Mouse (Mus musculus) thymus, postnatal 36 days (tissue): ENCODE data around the gene Alcam.
A peak's percentile ranks its signal among the peaks of the same experiment; 100 is the strongest.

Experiments
- DNase-seq, 2 experiments: peaks; one replicate each; pipeline ENCODE4 v3.0.0; 2022; ENCODE audit warnings: mixed read lengths in 2 of 2

Gene Alcam

DNA sequence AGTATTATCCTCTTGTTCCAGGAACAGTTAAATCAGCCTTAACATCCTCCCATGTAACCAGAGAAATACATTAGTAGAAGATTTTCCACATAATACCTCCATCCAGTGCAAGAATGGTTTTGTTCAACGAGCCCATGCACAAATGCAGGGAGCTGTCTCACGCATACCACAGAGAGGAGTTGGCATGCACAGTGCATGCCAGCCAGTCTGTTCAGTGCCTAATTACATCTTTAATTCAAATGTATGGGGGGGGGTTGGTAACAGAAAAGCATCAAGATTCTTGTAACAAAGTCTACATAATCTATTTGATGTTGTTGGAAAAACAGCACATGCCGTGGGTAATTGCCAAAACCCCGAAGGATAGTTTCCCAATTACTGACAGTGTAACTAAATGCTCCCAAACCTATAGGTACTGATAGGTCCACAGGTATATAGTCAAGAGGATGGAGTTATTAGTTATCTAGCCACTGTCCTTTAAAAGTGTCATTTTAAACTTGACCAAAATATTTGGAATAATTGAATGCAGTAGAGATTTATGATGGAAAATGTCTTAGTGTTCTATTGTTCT, 89.8 kb downstream of the Alcam start:
- no peak for DNase-seq

DNA sequence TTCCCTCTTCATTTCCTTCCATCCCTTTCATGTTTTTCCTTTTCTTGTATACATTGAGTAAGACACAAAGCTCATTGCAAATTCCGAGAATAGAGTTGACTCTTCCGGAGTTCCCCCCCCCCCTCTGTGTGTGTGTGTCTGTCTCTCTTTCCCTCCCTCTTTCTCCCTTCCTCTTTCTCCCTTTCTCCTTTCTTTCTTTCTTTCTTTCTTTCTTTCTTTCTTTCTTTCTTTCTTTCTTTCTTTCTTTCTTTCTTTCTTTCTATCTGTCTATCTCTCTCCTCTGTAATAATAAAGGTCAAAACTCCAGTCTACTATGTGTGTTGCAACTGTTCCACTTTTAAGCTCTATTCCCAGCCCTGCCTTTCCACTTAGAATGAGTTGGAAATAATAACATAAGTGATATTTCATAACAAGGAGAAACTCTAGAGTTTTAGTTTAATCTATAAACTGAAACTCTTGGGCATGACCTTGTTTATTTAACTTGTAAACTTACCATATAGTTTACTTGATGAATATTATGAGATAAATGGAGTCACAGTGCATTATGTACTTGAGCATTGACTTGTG, 110.3 kb downstream of the Alcam start:
- DNase-seq, result no peak

- no peak for DNase-seq
These were observed 111.0 kb downstream of the Alcam start for GRCm38 (mm10) chr16:52342694-52343466.

DNA sequence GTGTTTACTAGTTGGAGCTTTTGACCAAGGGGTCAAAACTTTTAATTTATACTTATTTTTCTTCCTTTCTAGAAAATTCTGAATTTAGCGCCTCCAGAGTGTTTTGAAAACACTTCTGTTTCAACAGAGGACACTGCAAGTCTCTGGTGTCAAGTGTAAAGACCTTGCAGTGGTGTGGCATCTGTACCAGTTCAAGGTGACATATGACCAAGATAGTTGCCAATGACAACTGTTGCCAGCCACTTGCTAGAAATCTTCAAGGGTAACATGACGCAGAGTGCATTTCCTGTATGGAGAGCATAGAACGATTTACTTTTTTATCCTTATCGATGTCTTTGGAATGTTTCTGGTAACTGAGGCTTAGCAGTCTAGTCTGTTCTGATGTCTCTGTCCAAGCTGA, 119.8 kb downstream of the Alcam start:
- DNase-seq, result no peak

DNA sequence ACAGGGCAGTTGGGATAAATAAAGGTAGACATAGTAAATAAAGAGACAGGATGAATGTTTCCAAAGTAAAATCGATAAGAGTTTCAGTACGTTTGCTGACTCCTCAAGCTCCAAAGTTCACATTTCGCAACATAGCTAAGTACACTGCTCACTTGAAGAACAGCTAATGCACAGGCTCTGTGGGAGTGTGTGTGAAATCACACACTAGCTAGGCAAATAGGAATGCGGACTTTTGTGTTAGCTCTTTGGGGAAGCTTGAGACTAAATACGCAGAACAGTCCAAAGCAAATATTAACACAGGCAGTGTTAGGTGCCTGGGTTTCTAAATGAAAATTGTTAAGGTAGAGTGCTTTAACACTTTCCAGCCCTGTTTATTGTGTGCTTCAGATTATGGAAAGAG, 120.2 kb downstream of the Alcam start:
- no peak for DNase-seq

- DNase-seq, result no peak
These were observed 122.5 kb downstream of the Alcam start for GRCm38 (mm10) chr16:52331341-52331830.

GRCm38 (mm10) chr16:52329420-52329819, 124.5 kb downstream of the Alcam start:
- no peak for DNase-seq

GRCm38 (mm10) chr16:52319229-52319628, 134.6 kb downstream of the Alcam start:
- DNase-seq, result no peak

DNA sequence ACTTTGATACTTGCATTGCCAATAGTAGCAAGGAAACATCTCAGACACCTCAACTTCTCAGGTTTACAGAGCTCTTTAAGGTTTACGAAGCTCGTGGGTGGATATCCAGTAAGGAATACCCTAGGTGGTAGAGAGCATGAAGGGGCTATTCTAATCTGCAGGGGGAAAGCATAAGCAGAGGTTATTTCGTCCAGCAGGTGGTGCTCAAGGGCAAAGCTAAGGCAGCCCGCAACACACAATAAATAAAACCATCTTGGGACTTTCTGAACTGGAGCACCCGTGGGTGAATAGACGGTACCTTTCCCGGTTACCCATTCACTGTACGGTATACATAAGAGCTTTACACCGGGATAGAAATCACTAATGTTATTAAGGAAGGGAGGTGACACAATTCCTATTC, 142.8 kb downstream of the Alcam start:
- DNase-seq, result peak; percentile 30 to 51

- DNase-seq, result no peak
These were observed 146.9 kb downstream of the Alcam start for GRCm38 (mm10) chr16:52307016-52307415.

GRCm38 (mm10) chr16:52303532-52303902, 150.4 kb downstream of the Alcam start:
- no peak for DNase-seq

- no peak for DNase-seq
These were observed 150.9 kb downstream of the Alcam start for GRCm38 (mm10) chr16:52302790-52303531.

GRCm38 (mm10) chr16:52301730-52302129, 152.1 kb downstream of the Alcam start:
- no peak for DNase-seq

DNA sequence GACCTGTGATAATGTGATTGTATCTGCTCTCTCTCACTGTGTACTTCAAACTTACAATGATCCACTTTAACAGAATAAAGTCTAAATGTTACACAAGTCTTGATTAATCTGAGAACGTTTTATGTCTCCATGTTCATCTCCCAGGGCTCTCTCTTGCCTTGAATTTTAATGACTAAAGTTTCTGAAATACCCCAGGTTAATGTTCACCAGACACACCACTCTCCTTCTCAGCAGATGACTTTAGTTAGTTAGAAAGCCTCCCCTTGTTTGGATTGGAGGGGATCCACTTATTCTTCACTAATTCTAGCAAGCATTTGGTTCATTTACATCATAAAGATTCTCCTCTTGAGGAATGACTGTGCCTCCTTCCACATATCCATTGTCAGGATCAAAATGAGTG, 157.5 kb downstream of the Alcam start:
- DNase-seq, result no peak

DNA sequence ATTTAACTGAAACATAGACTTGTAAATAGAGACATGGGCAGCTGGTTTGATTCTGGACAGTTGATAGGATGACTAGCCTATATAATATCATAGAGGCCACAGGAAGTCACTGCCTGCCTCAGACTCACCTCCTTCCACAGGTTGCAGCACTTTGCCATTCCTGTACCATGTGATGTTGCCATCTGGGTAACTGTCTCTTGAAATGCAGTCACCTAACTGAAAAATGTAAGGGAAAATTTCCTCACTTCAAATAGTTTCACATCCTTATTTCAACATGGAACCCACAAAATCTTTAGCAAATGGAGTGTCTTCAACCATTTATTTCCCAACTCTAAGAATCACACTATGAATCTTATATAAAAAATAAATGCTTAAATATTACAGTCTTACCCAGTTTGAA, 158.3 kb downstream of the Alcam start:
- DNase-seq, result no peak

DNA sequence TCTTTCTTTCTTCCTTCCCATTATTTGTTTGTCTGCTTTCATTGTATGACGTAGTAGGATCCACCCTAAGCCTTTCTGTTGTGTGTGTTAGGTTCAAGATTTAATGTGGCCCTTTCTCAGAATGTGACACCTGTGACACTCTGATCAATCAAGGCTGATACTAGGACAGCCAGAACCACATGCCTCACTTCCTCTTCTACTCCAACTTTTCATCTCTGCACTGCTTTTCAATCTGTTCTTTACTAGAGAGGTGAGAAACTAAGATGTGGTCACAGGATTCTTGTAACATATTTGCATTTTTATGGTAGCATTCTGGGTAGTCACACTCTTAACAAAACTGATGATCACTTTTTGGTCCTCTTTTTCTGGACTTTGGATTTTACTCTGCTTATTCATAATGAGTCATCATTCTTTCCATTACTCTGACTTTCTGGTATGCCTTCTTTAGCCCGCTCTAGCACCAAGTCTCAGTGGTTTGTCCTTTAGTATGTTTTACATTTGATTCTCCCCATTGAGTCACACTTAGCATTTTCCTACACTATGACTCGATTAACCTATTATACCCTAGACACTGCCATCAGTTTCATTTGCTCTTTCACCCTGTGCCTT, 161.3 kb downstream of the Alcam start:
- DNase-seq, result no peak

DNA sequence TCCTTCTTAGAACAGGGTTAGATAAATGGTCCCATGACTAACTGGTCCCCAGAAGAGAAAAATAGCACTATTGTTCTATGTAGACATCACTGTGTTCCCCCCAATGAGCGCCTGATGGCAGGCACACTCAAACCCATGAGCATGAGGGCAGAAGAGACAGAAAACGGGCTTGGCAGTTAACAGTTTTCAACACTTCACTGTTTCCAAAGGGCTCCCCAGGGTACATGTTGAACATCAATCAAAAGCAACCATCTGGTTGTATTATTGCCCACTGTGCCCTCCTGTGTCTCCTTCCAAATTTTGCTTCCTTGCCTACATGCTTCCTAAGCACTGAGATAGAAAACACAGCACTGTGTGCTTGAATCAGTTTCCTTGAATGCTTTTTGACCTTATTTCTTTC, 173.7 kb downstream of the Alcam start:
- DNase-seq, result no peak

DNA sequence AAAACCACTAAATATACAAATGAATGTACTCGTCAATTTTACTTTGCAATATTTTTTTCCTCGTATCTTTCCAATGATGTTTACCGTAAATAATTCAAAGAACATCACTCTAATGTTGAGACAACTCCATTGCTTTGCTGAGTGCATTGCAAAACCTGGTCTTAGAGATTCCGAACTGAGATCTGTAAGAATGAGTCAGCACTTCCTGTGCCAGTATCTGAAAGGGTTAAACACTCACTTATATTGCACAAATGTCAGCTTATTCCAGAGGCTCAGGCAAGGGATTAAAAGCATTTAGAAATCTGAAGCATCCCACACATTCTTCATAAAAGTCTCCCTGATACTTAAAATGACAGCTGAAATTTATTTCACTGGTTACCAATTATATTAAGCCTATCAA, 188.8 kb downstream of the Alcam start:
- no peak for DNase-seq

- no peak for DNase-seq
These were observed 190.1 kb downstream of the Alcam start for GRCm38 (mm10) chr16:52263751-52264150.

DNA sequence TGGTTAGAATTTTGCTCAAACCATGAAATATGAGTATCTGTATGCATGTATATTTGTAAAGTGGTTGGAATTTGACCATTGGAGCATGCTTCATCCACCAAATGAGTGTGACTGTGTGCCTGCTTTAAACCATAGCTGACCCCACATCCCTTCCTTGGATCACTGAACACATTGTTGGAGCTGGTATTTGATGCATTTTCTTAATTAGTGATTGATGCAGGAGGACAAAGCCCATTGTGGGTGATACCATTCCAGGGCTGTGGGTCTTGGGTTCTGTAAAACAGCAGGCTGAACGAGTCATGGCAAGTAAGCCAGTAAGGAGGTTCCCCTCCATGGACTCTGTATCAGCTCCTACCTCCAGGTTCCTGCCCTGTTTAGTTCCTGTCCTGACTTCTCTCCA, 191.3 kb downstream of the Alcam start:
- no peak for DNase-seq

- no peak for DNase-seq
These were observed 192.1 kb downstream of the Alcam start for GRCm38 (mm10) chr16:52261755-52262154.

DNA sequence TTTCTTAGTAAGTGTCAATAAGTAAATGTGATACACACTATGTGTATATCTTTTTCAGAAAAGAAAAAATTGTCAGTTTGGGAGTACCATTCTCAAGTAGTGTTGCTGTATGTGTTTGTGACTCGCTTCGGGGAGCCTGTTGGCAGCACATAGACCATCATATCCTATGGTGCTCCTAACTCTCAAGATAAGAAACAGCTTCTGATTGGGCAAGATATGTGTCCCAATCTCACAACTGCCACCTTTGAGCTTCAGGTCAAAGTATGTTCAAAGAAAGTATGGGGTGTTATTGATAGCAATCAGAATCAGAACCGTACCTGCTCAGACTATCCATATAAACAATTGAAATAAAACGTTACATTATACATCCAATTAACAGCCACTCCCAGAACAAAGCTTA, 202.9 kb downstream of the Alcam start:
- DNase-seq, result no peak

DNA sequence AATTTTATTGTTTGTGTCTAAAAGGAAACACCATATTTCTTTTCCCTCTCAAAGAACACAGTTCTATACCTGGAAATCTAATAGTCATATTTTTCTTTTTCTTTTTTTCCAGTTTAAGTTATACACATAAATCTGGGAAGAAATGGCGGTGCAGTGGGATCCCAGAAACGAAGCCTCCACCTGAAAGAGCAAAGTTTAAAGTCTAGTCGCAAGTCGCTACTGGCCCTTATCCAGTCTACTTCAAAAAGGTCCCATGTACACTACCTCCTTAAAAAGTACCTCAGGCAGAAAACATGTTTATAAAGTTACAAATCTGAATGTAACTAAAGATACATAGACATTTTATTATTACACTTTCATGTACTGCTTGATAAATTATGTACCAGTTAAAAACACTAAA, 203.7 kb downstream of the Alcam start:
- DNase-seq, result no peak
